ENCODE assay signal across 7 mouse cellular contexts in the genomic region with DNA sequence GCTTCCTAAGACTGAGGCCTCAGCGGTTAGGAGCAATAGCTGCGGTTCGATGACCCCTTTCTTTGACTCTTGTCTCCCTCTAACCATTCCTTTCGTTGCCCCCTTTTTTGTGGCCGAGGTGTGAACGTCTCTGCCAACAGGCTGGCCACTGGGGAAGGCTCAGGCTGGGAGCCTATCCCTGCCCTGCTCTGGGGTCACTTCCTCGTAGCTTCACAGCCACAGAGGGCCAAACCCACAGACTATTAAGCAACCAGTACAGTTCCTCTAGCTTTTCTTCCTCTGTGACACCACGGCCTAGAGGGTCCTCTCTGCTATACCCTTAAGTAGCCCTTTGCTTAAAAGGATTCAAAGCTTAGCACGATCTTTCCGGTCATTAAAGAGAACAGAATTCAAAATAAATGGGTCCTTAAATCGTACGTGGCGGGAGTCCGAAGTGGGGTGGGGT. TPM values are rescaled to one million over a fixed set of nuclear protein-coding genes. Genes with fewer than 3 reads are reported as not detected.
A peak's percentile ranks its signal among the peaks of the same experiment; 100 is the strongest.
DNase-seq lines count a peak whose midpoint lies in the region; ATAC-seq and TF ChIP-seq lines count a peak whose summit lies in the region.

No protein-coding gene starts in this region.

- TF ChIP-seq POLR2A in spleen, adult 2 months (IDR thresholded peaks at IDR 0.05; ENCODE audit: low read depth, low read length): no peak; the same call in 1 of the 2 replicates

- peak overlapping the region; percentile 89 for H3K4me3 ChIP-seq in forebrain, embryonic 11.5 days (ENCODE audit: low read depth, low read length)
- peak overlapping the region; percentile 95 for H3K4me3 ChIP-seq in intestine, embryonic 15.5 days (replicated peaks)
- peak overlapping the region; percentile 64 for H3K4me3 ChIP-seq in spleen, adult 2 months (ENCODE audit: extremely low read depth, insufficient read depth, insufficient read length)

- 12% methylated on average over 14 of the region's 14 CpGs for WGBS in forebrain, embryonic 11.5 days
- WGBS in intestine, embryonic 15.5 days: 17% methylated on average over 14 of the region's 14 CpGs
- WGBS in spleen, adult 2 months: 2% methylated on average over 14 of the region's 14 CpGs

- H3K9me3 ChIP-seq in forebrain, embryonic 11.5 days (ENCODE audit: control insufficient read depth, low read length): no peaks in the 10 kb centered on the region
- H3K9me3 ChIP-seq in intestine, embryonic 15.5 days: no peaks in the 10 kb centered on the region

- H3K4me2 ChIP-seq in forebrain, embryonic 11.5 days (ENCODE audit: low read depth, low read length, severe bottlenecking): peak overlapping the region; percentile 97
- H3K4me2 ChIP-seq in intestine, embryonic 15.5 days (replicated peaks): peak overlapping the region; percentile 74

- no peaks in the 10 kb centered on the region for H3K27me3 ChIP-seq in forebrain, embryonic 11.5 days (ENCODE audit: control insufficient read depth, insufficient read depth, low read length)
- H3K27me3 ChIP-seq in intestine, embryonic 15.5 days (replicated peaks): no peaks in the 10 kb centered on the region
- no peaks in the 10 kb centered on the region for H3K27me3 ChIP-seq in spleen, adult 2 months (ENCODE audit: control insufficient read depth, insufficient read depth, low read length)

- ATAC-seq in forebrain, embryonic 11.5 days (replicated peaks; ENCODE audit: low FRiP score): peak; percentile 70
- ATAC-seq in intestine, embryonic 15.5 days: peak; percentile 42
- no peak for ATAC-seq in erythroid progenitor cell, adult 5-6 weeks (replicated peaks; ENCODE audit: low FRiP score, poor library complexity, severe bottlenecking)

- peak; percentile 80 for DNase-seq in A20 (ENCODE audit: low read depth, low spot score)
- peak; percentile 48 for DNase-seq in CD4-positive, CD25-positive, alpha-beta regulatory T cell, adult 2 months (ENCODE audit: low read depth, low spot score)
- no peak for DNase-seq in forebrain, embryonic 11.5 days (ENCODE audit: low spot score)
- peak; percentile 73 for DNase-seq in lung, postnatal 25 days (ENCODE audit: low spot score)
- DNase-seq in spleen, adult 2 months (ENCODE audit: low read depth in 1 of 2, low spot score in 2 of 2): peak in 1 of 2 experiments; percentile 58

- peak overlapping the region; percentile 95 for H3K9ac ChIP-seq in forebrain, embryonic 11.5 days (ENCODE audit: low read length)
- H3K9ac ChIP-seq in intestine, embryonic 15.5 days: peak overlapping the region; percentile 98

- H3K4me1 ChIP-seq in forebrain, embryonic 11.5 days (replicated peaks; ENCODE audit: control insufficient read depth, insufficient read depth, low read length): peaks cover 10% of the 10 kb centered on the region
- peaks cover 25% of the 10 kb centered on the region for H3K4me1 ChIP-seq in intestine, embryonic 15.5 days (replicated peaks)
- H3K4me1 ChIP-seq in spleen, adult 2 months (ENCODE audit: control insufficient read depth, insufficient read depth, insufficient read length): peaks cover 23% of the 10 kb centered on the region

- no peak overlapping the region for H3K27ac ChIP-seq in forebrain, embryonic 11.5 days (ENCODE audit: low read depth, low read length)
- peak overlapping the region; percentile 86 for H3K27ac ChIP-seq in intestine, embryonic 15.5 days
- peak overlapping the region; percentile 97 for H3K27ac ChIP-seq in spleen, adult 2 months (ENCODE audit: insufficient read depth, low read length)

- no peak for TF ChIP-seq CTCF in spleen, adult 2 months (IDR thresholded peaks at IDR 0.05; ENCODE audit: extremely low read depth, insufficient read depth, insufficient read length, insufficient replicate concordance)

- no peaks in the 10 kb centered on the region for H3K36me3 ChIP-seq in forebrain, embryonic 11.5 days (ENCODE audit: control insufficient read depth, insufficient read depth, low read length)
- no peaks in the 10 kb centered on the region for H3K36me3 ChIP-seq in intestine, embryonic 15.5 days
- peaks cover 7% of the 10 kb centered on the region; the same call in 1 of the 2 replicates for H3K36me3 ChIP-seq in spleen, adult 2 months (ENCODE audit: control insufficient read depth, insufficient read depth, low read length)

RNA-seq across cellular contexts. Expression of a gene that starts 0.5 kb away (rescaled TPM):
- polyA plus RNA-seq in forebrain, embryonic 11.5 days (2014; fragmentation: Nextera tagmentation; extraction: Ambion mirVana): 28.8 and 31.6 TPM in 2 replicates
- polyA plus RNA-seq in intestine, embryonic 15.5 days (2015; fragmentation: Nextera tagmentation; extraction: Ambion mirVana): 76.4 and 90.6 TPM in 2 replicates
- 18.7 and 36.7 TPM in 2 replicates for polyA plus RNA-seq in spleen, adult 2 months (2012; rRNA removed)
- total RNA-seq in erythroid progenitor cell, adult 5-6 weeks (2015; ENCODE audit: low replicate concordance): 5.4 and 6.1 TPM in 2 replicates
- total RNA-seq in erythroid progenitor cell, adult 5-6 weeks (2017; ENCODE audit: low replicate concordance): 2.3 and 5.8 TPM in 2 replicates

RNA-seq across cellular contexts. Expression of a gene that starts 51.2 kb away (rescaled TPM):
- polyA plus RNA-seq in forebrain, embryonic 11.5 days (2014; fragmentation: Nextera tagmentation; extraction: Ambion mirVana): 36.4 and 42.4 TPM in 2 replicates
- 31.7 and 32.2 TPM in 2 replicates for polyA plus RNA-seq in intestine, embryonic 15.5 days (2015; fragmentation: Nextera tagmentation; extraction: Ambion mirVana)
- polyA plus RNA-seq in spleen, adult 2 months (2012; rRNA removed): 19.6 and 21.2 TPM in 2 replicates
- 19.8 and 22.2 TPM in 2 replicates for total RNA-seq in erythroid progenitor cell, adult 5-6 weeks (2015; ENCODE audit: low replicate concordance)
- 9.2 and 10.7 TPM in 2 replicates for total RNA-seq in erythroid progenitor cell, adult 5-6 weeks (2017; ENCODE audit: low replicate concordance)
